Mouse (Mus musculus) heart, adult 2 months (tissue): ENCODE data around the gene Dennd2a.

ENCODE experiments used
- CTCF ChIP-seq: fragments of 200-600 bp; IDR thresholded peaks from 2 replicates; pipeline ENCODE4 v1.8.1; 2022; ENCODE audit warnings: antibody characterized with exemption, mild to moderate bottlenecking, moderate library complexity
- EP300 ChIP-seq: fragments of 200-500 bp; IDR thresholded peaks from 2 replicates; pipeline ENCODE4 v1.6.1; 2011; ENCODE audit warnings: low read depth, low read length, control low read depth; ENCODE audit not compliant: insufficient read depth

GRCm38 (mm10) chr6:39570426-39570825 lies 12.8 kb upstream of the Dennd2a start:
- no peak for TF ChIP-seq CTCF
- TF ChIP-seq EP300, result no peak
